Mouse (Mus musculus) embryo, embryonic 11.5 days (tissue): Measurements from ENCODE around the gene Mettl22.

Experiments used
- DNase-seq: peaks from one replicate; pipeline ENCODE4 v3.0.0-alpha.2; 2012; ENCODE audit warnings: low read depth, low spot score

Gene Mettl22

GRCm38 (mm10) chr16:8509894-8510293 is 39.3 kb downstream of the Mettl22 start:
- DNase-seq = no peak

GRCm38 (mm10) chr16:8512830-8513229 is 42.2 kb downstream of the Mettl22 start:
- DNase-seq = no peak

- DNase-seq = peak; percentile 79
Measured at GRCm38 (mm10) chr16:8513236-8513906, 42.8 kb downstream of the Mettl22 start, which contains the start of gene Abat. Abat (plus strand) TSS chr16:8513429.

- no peak for DNase-seq
Measured at GRCm38 (mm10) chr16:8514180-8514579, 43.6 kb downstream of the Mettl22 start.

GRCm38 (mm10) chr16:8520525-8520924 is 49.9 kb downstream of the Mettl22 start:
- DNase-seq = no peak

- DNase-seq = no peak
Measured at GRCm38 (mm10) chr16:8521322-8521721, 50.7 kb downstream of the Mettl22 start.

- DNase-seq = peak; percentile 35
Measured at GRCm38 (mm10) chr16:8523480-8524144, 53.0 kb downstream of the Mettl22 start.

DNA sequence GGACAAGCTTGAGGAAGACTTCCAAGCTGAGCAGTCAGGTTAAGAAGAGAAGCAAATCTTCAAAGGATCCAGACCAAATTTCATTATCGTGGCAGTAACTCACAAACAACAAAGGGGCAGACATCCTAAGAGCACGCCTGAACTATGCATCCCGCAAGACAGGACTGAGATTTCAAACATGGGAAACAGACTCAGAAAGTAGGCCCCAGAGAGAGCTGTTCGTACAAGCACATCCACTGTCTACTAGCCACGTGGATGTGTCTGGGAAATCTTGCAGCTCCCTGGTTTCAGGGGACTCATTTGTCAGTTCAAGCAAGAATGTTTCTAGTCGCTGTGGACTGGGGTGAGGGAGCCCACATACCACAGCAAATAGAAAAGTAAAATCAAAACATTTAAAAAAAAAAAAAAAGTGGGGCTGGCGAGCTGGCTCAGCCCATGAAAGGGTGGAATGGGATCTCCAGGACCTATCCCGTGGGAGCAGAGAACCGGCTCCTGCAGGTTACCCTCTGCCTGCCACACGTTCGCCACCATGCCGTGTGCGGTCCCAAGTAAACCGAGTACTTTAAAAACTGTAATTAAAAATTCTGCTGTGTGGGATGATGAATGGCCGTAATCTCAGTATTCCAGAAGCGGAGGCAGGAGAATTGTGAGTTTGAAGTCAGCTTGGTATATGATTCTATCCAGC is 53.7 kb downstream of the Mettl22 start:
- peak; percentile 16 for DNase-seq

DNA sequence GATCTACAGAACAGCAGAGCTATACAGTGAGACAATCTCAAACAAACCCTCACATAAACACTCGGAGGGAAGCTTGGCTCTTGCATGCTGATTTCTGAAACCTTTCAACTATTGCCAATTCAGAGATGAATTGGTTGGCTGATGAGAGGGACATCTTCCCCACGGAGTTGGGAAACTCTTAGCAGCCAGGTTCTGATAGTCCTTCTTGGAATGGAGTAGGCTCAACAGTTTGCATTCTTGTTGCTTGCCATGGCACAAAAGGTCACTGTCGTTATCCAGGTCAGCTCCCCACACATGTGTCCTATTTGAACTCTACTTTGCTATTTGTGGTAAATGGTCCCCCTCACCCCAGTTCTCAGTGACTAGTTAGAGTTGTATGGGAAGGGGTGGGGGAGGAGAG is 54.7 kb downstream of the Mettl22 start:
- no peak for DNase-seq

- no peak for DNase-seq
Measured at GRCm38 (mm10) chr16:8525877-8526276, 55.3 kb downstream of the Mettl22 start.

- DNase-seq = no peak
Measured at GRCm38 (mm10) chr16:8529389-8529788, 58.8 kb downstream of the Mettl22 start.

GRCm38 (mm10) chr16:8530018-8530417 is 59.4 kb downstream of the Mettl22 start:
- no peak for DNase-seq

DNA sequence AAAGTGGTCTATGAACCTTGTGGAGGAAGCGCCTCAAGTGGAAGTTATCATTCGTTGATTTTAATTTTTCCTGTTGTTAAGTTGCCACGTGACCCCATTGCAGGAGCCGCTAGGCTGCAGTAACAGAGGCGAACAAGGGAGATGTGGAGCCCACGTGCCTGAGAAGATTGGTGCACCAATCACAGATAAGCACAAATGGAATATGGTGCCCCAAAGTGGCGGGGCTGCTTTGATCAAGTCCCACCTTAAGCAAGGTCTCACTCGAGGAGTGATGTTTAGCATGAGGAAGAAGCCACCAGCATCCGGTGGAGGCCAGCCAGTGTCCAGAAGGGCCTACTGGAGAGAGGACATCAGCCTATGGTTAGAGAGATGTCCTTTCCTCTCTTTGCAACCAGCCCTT is 61.9 kb downstream of the Mettl22 start:
- no peak for DNase-seq

GRCm38 (mm10) chr16:8532894-8533293 is 62.3 kb downstream of the Mettl22 start:
- DNase-seq = no peak

DNA sequence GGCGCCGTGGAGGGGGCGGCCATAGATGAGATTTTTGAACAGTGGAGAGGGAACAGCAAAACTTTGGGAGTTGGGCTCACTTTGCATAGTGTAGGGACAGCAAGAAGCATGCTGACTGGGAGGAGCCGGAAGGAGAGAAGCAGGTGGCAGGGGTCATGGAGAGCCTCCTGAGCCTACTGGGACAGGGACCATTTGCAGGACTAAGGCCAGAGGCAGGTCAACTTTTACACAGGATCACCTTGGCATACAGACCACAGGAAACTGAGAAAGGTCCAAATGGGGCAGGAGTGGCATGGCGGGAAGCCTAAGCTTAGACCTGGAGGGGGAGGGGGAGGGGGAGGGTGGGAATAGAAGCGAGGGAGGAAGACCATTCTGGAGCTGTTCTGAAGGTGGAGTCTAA is 62.9 kb downstream of the Mettl22 start:
- DNase-seq = no peak

- DNase-seq = no peak
Measured at GRCm38 (mm10) chr16:8534466-8535200, 64.0 kb downstream of the Mettl22 start.

- no peak for DNase-seq
Measured at GRCm38 (mm10) chr16:8535411-8535810, 64.8 kb downstream of the Mettl22 start.

DNA sequence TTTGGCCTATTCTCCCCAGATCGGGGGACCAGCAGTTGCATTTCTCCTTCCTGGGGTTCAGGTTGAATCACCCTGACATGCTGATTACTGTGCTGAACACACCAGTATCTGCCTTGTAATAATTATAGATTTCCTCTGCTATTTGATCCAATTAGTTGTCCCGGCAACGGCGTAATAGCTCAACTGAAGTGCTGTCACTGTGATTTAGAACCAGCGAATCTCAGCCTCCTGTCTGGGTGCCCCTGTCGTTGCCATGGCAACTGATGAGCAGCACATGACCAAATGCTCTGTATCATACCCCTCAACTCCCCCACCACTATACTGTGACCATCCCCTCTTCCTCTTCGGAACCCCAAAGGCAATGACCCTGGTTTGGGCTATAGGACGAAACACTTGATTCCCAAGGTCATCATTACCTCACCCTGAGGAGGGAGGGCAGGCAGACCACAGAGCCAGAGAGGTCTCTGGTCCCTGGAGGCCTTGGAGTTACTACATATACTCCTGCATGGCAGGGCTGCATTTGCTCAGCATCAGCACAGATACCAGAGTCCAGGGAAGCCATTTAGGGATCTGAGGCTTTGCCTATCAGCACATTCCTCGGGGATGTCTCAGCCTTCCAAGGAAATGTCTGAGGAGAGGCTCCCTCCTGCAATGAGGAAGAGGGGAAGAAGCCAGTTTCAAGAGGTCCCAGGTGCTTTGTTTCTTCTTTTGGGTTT is 68.7 kb downstream of the Mettl22 start:
- peak; percentile 68 for DNase-seq
